Mouse (Mus musculus): Measurements from ENCODE around the gene E130311K13Rik.
A peak's percentile ranks its signal among the peaks of the same experiment; 100 is the strongest.

E130311K13Rik gene

DNA sequence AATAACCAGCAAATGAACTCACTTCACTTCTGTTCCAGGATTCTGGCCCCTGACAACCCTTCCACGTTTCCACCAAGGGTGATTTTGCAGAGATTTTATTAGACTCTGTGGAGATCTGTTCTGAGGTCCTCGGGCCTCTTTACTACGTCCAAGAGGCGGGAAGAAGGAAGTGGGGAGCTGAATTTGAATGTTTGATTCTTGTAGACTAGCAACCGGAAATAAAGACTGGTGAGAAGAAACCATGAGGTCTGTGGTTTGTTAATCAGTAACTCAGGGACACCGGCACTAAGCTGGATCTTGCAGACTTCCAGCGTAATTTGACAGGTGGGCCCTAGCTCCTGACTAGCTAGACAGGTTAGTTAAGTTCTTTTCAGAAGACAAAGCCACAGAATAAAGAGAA is 35.6 kb downstream of the E130311K13Rik start:
- peak in 1 of 2 experiments; percentile 1 for DNase-seq

DNA sequence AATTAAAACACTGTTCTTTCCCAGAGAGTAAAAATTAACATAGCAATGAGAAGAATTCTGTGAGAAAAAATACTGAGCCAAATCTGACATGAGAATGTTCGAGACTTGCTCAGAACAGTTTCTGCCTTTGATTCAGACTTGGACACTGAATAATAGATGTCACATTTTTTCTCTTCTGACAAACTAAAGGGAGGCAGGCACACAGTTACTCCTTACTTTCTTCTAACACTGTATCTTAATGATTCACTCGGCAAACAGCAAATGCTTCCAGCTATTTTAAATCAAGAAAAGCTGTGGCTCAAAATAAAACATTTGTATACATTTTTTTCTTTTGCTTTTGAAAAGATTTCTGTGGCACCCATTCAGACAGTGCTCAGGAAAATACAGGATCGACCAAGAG is 37.1 kb downstream of the E130311K13Rik start:
- no peak for DNase-seq

DNA sequence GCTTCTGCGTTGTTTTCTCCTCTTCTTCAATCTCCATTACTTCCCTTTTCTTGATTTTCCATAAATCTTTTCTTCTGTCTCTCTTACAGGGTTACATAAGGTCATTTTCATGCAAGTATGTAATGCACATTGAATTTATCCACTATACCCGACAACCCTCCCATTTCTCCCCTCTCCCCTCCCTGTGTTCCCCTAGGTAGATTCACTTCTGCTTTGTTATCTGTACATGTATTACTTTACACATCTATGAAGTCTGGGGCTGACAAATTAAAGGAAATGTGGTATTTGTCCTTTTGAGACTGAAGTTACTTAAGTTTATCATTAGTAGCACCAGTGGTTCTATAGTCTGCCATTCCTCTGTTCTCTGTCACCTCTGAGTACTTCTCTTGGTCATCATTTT is 48.2 kb downstream of the E130311K13Rik start:
- no peak for DNase-seq

DNA sequence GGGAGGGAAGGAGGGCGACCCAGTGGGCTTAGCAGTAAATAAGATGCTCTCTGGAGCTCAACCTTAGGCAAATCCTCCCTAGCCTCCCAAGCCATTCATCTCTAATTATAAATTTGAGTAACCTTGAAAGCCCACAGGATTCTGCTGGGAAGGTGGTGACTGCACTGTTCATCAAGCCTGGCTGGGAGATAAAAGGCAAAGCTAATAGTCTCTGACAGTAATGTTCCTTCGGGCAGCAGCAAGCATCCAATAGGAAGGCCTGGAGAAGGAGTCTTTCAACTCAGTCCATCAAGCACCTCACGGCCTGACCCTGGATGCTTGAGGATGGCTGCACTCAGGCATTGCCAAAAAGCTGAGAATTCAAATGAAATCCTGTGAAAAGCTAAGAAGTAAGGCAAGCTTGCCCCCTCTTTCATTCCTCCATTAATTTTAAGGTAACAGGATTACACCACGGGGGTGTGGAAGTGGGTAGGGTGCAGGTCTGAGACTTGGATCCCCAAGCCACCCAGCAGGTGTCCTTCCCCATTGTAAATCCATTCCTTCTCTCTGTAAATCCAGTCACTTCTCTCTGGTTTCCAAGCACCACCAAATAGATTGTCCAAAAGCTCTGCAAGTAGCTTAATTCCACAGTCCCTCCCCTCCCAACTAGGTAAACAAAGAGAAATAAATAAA is 50.1 kb downstream of the E130311K13Rik start:
- no peak for DNase-seq

DNA sequence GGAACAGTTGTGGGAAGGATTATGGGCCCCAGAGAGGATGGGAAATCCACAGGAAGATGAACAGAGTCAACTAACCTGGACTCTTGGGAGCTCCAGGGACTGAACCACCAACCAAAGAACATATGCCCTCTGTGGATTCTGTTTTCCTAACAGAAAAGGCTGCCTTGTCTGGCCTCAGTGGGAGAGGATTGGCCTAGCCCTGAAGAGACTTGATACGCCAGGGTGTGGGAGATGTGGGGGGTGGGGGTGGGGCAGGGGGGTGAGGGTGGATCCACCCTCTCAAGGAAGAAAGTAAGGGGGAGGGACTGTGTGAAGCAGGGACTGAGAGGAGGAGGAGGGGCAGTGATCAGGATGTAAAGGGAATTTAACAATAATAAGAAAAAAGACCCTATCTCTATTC is 56.5 kb downstream of the E130311K13Rik start:
- DNase-seq: no peak

DNA sequence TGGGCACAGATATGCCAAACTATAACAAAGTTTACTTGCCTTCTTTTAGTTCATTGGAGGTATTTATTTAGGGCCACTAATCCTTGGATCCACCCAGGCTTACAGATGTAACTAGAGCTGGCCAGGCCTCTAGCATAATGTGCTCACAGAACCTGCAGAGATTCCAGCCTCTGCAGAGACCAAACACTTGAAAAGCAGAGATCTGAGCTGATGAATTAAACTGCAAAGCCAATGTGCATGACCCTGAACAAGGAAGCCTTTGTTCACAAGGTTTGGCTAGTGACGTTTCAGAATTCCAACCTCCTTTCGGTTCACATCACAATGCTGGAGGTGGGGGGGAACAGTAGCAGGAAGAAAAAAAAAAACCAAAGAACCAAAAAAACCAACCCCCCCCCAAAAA is 58.0 kb downstream of the E130311K13Rik start:
- DNase-seq: no peak

DNA sequence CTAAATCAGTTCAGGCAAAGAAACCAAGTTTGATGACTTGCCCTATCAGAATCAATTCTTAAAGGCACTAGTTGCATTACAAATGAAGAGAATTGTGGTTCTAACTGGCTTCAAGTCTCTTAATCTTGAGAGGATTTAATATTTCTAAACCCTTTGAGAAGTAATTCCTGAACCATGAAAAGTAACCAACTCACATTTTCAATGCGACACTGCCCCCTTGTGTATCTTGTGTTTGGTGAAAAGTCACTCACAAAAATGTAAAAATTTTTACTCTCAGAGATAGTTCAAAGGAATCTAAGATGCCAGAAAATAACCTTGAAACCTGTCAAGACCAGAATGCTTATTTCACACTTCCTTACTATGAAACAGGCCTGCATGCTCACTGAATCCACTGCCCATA is 61.0 kb downstream of the E130311K13Rik start:
- DNase-seq: no peak

DNA sequence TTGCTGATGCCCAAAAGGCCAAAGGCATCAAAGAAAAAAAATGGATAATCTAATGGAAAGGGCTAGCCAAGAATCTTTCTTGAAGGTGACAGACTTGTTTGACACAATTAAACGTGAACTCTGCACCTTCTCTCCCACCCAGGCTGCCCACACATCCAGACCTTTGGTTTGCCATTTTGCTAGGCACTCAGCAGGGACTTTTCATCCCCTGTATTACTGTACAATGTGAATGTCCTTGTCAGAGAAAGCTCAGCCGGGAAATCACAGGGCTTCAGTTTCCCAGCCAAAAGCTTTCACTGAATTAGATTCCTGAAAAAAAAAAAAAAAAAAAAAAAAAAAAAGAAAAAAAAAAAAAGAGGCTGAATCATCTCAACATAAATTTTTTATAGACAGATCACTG is 64.2 kb downstream of the E130311K13Rik start:
- no peak for DNase-seq

Measured in spleen, adult 18-20 months (tissue).